Mouse (Mus musculus) NIH3T3 (cell line): ENCODE data around the gene E330014E10Rik.
"Not testable (repeated sequence)": the region's sequence is repeated elsewhere in the genome, so short reads cannot be mapped to it uniquely, and the experiment has no call there.

Source experiments
- DNase-seq: peaks from one replicate; pipeline ENCODE4 v3.0.0-alpha.2; 2012; ENCODE audit warnings: low read depth

Gene E330014E10Rik

DNA sequence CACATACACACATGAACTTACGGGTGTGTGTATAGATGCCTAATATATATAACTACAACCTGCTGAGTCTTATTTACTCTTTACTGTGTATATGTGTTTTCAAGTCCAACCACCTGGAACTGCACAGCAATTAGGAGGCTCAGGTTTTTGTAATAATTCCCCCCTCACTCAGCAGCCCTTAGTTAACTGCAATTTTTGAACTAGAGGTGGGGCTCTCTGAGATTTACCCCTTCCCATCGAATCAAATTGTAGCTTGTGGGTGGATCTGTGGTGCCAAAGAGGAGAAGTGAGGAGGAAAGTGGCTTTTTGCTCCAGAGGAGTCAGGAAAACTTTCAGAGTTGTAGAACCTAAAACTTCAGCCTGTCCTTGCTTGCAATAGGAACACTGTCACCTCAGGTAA is at the start of gene E330014E10Rik:
TSS of gene E330014E10Rik (plus strand) at position 301 of the 400 bp plus-strand sequence.
- not testable (repeated sequence) for DNase-seq

DNA sequence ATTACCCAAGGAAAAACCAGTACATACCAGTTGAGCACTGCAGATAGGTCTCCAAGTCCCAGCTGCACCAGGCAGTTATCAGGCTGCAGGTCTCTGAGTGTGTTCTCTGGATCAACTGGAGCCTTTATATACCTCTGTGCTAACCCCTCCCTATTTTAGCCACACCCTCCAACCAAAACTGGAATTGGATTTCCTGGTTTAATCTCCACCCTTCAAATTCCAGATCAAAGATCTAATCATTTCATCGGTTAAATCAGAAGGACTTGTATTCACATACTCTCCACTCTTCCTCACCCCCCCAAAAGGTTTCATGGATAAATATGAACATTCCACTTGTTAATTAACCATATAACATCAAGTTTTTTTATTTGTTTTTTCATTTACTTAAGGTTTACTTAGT is 39.7 kb upstream of the E330014E10Rik start, which contains the start of gene Gm7978:
TSS of gene Gm7978 (minus strand) at position 101 of the 400 bp plus-strand sequence.
- not testable (repeated sequence) for DNase-seq

DNA sequence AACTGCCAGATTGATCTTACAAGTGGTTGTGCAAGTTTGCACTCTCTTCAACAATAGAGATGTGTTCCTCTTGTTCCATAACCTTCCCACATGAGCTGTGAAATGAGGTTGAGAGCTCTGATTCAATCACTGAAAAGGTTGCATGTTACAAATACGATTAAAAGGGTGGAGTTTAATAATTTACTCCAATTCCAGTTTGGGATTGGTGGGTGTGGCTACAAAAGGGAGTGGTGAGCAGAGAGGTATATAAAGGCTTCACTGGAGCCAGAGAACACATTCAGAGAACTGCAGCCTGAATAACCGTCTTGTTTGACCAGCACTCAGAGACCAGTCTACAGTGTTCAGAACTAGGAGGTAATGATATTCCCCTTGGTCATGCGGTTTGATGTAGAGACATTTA is 34.1 kb upstream of the E330014E10Rik start, which contains the start of gene Gm7982:
TSS of gene Gm7982 (plus strand) at position 301 of the 400 bp plus-strand sequence.
- not testable (repeated sequence) for DNase-seq

DNA sequence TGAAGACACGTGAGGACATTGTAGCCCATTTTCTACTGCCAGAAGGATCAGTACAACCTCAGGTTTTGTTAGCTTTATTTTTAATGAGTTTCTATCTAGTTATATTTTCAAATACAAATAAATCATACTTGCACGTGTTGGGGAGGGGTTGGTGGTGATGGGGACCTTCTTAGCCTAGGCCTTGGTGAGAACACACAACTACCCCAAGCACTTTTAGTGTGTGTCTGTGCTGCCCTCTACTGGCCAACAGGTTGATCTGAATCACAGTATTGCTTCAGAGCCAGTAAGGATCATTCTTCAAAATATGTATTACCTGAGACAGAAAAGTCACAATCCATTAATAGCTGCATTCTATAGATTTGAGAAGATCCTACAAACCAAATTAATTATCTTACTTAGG is 35.1 kb downstream of the E330014E10Rik start:
- not testable (repeated sequence) for DNase-seq

GRCm38 (mm10) chr5:95836580-95836979 is 60.8 kb downstream of the E330014E10Rik start:
- no peak for DNase-seq

DNA sequence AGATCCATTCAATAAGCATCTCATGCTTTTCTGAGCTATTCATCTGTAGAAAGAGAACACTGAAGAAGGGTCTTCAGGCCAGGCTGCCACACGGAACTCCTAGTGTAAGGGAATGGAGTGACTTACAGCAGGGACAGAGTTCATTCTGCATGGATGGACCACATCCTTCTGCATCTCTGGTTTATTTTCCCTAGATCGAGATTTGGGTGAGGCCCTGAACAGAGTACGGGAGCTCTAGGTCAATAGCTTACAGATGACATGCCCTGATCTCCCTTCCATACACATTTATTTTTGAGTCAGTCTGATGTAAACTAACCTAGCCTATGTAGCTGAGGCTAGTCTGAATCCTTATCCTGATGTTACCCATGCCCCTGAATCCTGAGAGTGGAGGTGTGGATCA is 78.2 kb downstream of the E330014E10Rik start:
- DNase-seq: no peak
